Mouse (Mus musculus): ENCODE data around the gene Ccnl2. TPM values are rescaled to one million over a fixed set of nuclear protein-coding genes. Genes with fewer than 3 reads are reported as not detected.
A peak's percentile ranks its signal among the peaks of the same experiment; 100 is the strongest.

Gene Ccnl2
- polyA plus RNA-seq, 1 experiment from 2014 or later: 155 TPM

GRCm38 (mm10) chr4:155856881-155857280, 44.6 kb downstream of the Ccnl2 start:
- Histone ChIP-seq H3K27ac (replicated peaks) (no peak overlapping the region), H3K9ac (no peak overlapping the region)
- ATAC-seq (ENCODE audit: low read depth): no peak

DNA sequence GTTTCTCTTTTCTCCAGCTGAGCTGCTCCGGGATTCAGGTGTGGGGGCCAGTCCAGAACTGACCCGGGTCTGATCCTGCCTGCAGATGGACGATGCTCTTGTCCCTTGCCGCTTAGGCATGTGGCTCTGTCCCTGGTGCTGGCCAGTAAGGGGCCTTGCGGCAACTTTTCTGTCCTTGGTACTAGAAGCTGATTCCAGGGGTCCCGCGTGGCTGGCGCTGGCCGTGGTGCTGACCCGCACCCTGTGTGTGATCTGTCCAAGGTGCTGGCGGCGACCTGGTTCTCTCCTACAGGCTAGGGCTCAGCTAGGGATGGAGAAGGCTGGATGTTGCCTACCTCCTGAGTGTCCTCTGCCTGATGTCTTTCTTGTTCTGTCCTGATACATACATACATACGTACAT, 47.0 kb downstream of the Ccnl2 start:
- ATAC-seq (ENCODE audit: low read depth): no peak
- Histone ChIP-seq H3K4me1 (replicated peaks) (no peaks in the 10 kb centered on the region), H3K4me3 (no peak overlapping the region), H3K36me3 (peaks cover 85% of the 10 kb centered on the region), H3K9me3 (no peaks in the 10 kb centered on the region), H3K27ac (replicated peaks) (no peak overlapping the region), H3K9ac (no peak overlapping the region), H3K27me3 (no peaks in the 10 kb centered on the region), H3K4me2 (no peak overlapping the region)
- WGBS: 28% methylated on average over 13 of the region's 13 CpGs

More at GRCm38 (mm10) chr4:155856881-155857280, 44.6 kb downstream of the Ccnl2 start:
- H3K4me2 ChIP-seq: no peak overlapping the region
- 91% methylated on average over 3 of the region's 3 CpGs for WGBS
- H3K36me3 ChIP-seq: peaks cover 90% of the 10 kb centered on the region
- peaks cover 4% of the 10 kb centered on the region; the same call in 1 of the 2 replicates for H3K4me1 ChIP-seq (replicated peaks)
- H3K9me3 ChIP-seq: no peaks in the 10 kb centered on the region
- no peaks in the 10 kb centered on the region for H3K27me3 ChIP-seq
- no peak overlapping the region for H3K4me3 ChIP-seq

GRCm38 (mm10) chr4:155861787-155862186, 49.5 kb downstream of the Ccnl2 start:
- H3K27me3 ChIP-seq: no peaks in the 10 kb centered on the region
- H3K4me2 ChIP-seq: no peak overlapping the region
- no peaks in the 10 kb centered on the region for H3K9me3 ChIP-seq
- no peak for ATAC-seq (ENCODE audit: low read depth)
- H3K4me3 ChIP-seq: no peak overlapping the region
- no peaks in the 10 kb centered on the region for H3K4me1 ChIP-seq (replicated peaks)
- 88% methylated on average over 7 of the region's 7 CpGs for WGBS
- no peak overlapping the region for H3K9ac ChIP-seq
- peaks cover 83% of the 10 kb centered on the region for H3K36me3 ChIP-seq
- H3K27ac ChIP-seq (replicated peaks): no peak overlapping the region

DNA sequence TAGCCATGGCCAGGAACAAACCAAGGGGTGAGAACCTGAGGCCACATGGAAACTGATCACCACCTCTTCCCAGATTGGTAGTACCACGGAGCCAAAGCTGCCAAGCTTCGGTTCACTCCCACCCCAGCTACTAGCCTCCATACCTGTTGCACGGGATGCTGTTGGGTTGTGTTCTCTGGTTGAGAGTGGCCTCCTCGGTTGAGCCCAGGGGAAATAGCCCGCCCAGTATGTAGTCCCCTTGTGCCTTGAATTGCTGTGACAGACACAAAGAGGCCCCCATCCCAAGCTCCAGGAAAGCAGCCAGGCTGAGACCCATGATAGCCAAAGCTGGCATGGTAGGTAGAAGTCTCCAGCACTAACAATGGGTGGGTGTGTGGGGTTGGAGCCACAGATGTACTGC, 50.7 kb downstream of the Ccnl2 start, which contains the start of gene Tas1r3:
TSS of gene Tas1r3 (minus strand) at position 362 of the 400 bp plus-strand sequence.
- WGBS: 83% methylated on average over 5 of the region's 5 CpGs

GRCm38 (mm10) chr4:155868614-155869298, 56.5 kb downstream of the Ccnl2 start:
- Histone ChIP-seq H3K4me1 (replicated peaks) (peaks cover 33% of the 10 kb centered on the region), H3K27me3 (no peaks in the 10 kb centered on the region), H3K4me2 (peak overlapping the region; percentile 99), H3K36me3 (peaks cover 43% of the 10 kb centered on the region), H3K9me3 (no peaks in the 10 kb centered on the region), H3K9ac (peak overlapping the region; percentile 91), H3K4me3 (peak overlapping the region; percentile 77), H3K27ac (replicated peaks) (peak overlapping the region; percentile 38; the same call in 1 of the 2 replicates)
- peak; percentile 57 for ATAC-seq (ENCODE audit: low read depth)
- WGBS: 10% methylated on average over 22 of the region's 22 CpGs

More for the DNA sequence above, 50.7 kb downstream of the Ccnl2 start, which contains the start of gene Tas1r3:
- Histone ChIP-seq H3K36me3 (peaks cover 75% of the 10 kb centered on the region), H3K4me2 (no peak within 1 kb of the TSS), H3K9me3 (no peaks in the 10 kb centered on the region), H3K9ac (no peak within 1 kb of the TSS), H3K27ac (replicated peaks) (no peak within 1 kb of the TSS), H3K4me3 (no peak within 1 kb of the TSS), H3K4me1 (replicated peaks) (peaks cover 4% of the 10 kb centered on the region; the same call in 1 of the 2 replicates), H3K27me3 (no peaks in the 10 kb centered on the region)
- no peak for ATAC-seq (ENCODE audit: low read depth)

- no peaks in the 10 kb centered on the region for H3K27me3 ChIP-seq
- H3K9ac ChIP-seq: peak within 1 kb of the TSS; percentile 93
- H3K4me2 ChIP-seq: peak within 1 kb of the TSS; percentile 99
- under 1% methylated on average over 63 of the region's 63 CpGs for WGBS
- peak within 1 kb of the TSS; percentile 77 for H3K4me3 ChIP-seq
- peak; percentile 96 for ATAC-seq (ENCODE audit: low read depth)
- peaks cover 50% of the 10 kb centered on the region for H3K36me3 ChIP-seq
- H3K9me3 ChIP-seq: no peaks in the 10 kb centered on the region
- H3K4me1 ChIP-seq (replicated peaks): peaks cover 33% of the 10 kb centered on the region
- H3K27ac ChIP-seq (replicated peaks): peak within 1 kb of the TSS; percentile 69
Measured at GRCm38 (mm10) chr4:155869317-155870033, 57.2 kb downstream of the Ccnl2 start, which contains the start of the genes Cptp and Ints11. TSS of gene Cptp (minus strand) at chr4:155869440. TSS of gene Ints11 (plus strand) at chr4:155869546.

- 94% methylated on average over 7 of the region's 7 CpGs for WGBS
- H3K4me3 ChIP-seq: no peak overlapping the region
- no peak for ATAC-seq (ENCODE audit: low read depth)
Measured at GRCm38 (mm10) chr4:155871404-155871803, 59.1 kb downstream of the Ccnl2 start.

More at GRCm38 (mm10) chr4:155871404-155871803, 59.1 kb downstream of the Ccnl2 start:
- Histone ChIP-seq H3K9ac (no peak overlapping the region), H3K9me3 (no peaks in the 10 kb centered on the region), H3K36me3 (peaks cover 50% of the 10 kb centered on the region), H3K27me3 (no peaks in the 10 kb centered on the region), H3K4me1 (replicated peaks) (peaks cover 33% of the 10 kb centered on the region), H3K4me2 (no peak overlapping the region), H3K27ac (replicated peaks) (no peak overlapping the region)

Small RNA genes lying within 50 kb of the gene (microRNA-seq; reads per million reads assigned to microRNA genes)
- gene Gm27743: not detected

Other genes starting within 250 kb of the Ccnl2 start
- 14.6 and 15.9 TPM in 2 replicates for gene Slc35e2, start 211.1 kb upstream of the Ccnl2 start, polyA plus RNA-seq (2015; fragmentation: Nextera tagmentation; extraction: Ambion mirVana)
- 54.7 and 61.6 TPM in 2 replicates for gene Cdk11b, start 187.6 kb upstream of the Ccnl2 start, polyA plus RNA-seq (2015; fragmentation: Nextera tagmentation; extraction: Ambion mirVana)
- not detected in 2 replicates for gene Gm10563, start 167.1 kb upstream of the Ccnl2 start, polyA plus RNA-seq (2015; fragmentation: Nextera tagmentation; extraction: Ambion mirVana)
- 3.9 and 5.4 TPM in 2 replicates for gene Mmp23, start 159.1 kb upstream of the Ccnl2 start, polyA plus RNA-seq (2015; fragmentation: Nextera tagmentation; extraction: Ambion mirVana)
- 37.4 and 38.9 TPM in 2 replicates for gene Mib2, start 143.3 kb upstream of the Ccnl2 start, polyA plus RNA-seq (2015; fragmentation: Nextera tagmentation; extraction: Ambion mirVana)
- 10.5 and 16.5 TPM in 2 replicates for gene Fndc10, start 118.1 kb upstream of the Ccnl2 start, polyA plus RNA-seq (2015; fragmentation: Nextera tagmentation; extraction: Ambion mirVana)
- 178 and 184 TPM in 2 replicates for gene Ssu72, start 107.7 kb upstream of the Ccnl2 start, polyA plus RNA-seq (2015; fragmentation: Nextera tagmentation; extraction: Ambion mirVana)
- gene Tmem240, start 77.7 kb upstream of the Ccnl2 start, polyA plus RNA-seq (2015; fragmentation: Nextera tagmentation; extraction: Ambion mirVana): 10.4 and 12.0 TPM in 2 replicates
- 75.1 and 76.4 TPM in 2 replicates for gene Atad3a, start 51.4 kb upstream of the Ccnl2 start, polyA plus RNA-seq (2015; fragmentation: Nextera tagmentation; extraction: Ambion mirVana)
- 23.0 and 23.4 TPM in 2 replicates for gene Vwa1, start 37.8 kb upstream of the Ccnl2 start, polyA plus RNA-seq (2015; fragmentation: Nextera tagmentation; extraction: Ambion mirVana)
- gene Tmem88b, start 26.6 kb upstream of the Ccnl2 start, polyA plus RNA-seq (2015; fragmentation: Nextera tagmentation; extraction: Ambion mirVana): 0.49 and 1.1 TPM in 2 replicates
- gene Ankrd65, start 22.1 kb upstream of the Ccnl2 start, polyA plus RNA-seq (2015; fragmentation: Nextera tagmentation; extraction: Ambion mirVana): not detected in 2 replicates
- 249 and 265 TPM in 2 replicates for gene Mrpl20, start 9.6 kb upstream of the Ccnl2 start, polyA plus RNA-seq (2015; fragmentation: Nextera tagmentation; extraction: Ambion mirVana)
- gene Aurkaip1, start 18.8 kb downstream of the Ccnl2 start, polyA plus RNA-seq (2015; fragmentation: Nextera tagmentation; extraction: Ambion mirVana): 139 and 145 TPM in 2 replicates
- 29.3 and 33.9 TPM in 2 replicates for gene Mxra8, start 27.2 kb downstream of the Ccnl2 start, polyA plus RNA-seq (2015; fragmentation: Nextera tagmentation; extraction: Ambion mirVana)
- gene Dvl1, start 34.9 kb downstream of the Ccnl2 start, polyA plus RNA-seq (2015; fragmentation: Nextera tagmentation; extraction: Ambion mirVana): 8.6 and 14.6 TPM in 2 replicates
- gene Tas1r3, start 50.9 kb downstream of the Ccnl2 start, polyA plus RNA-seq (2015; fragmentation: Nextera tagmentation; extraction: Ambion mirVana): 0.45 and 0.72 TPM in 2 replicates
- gene Cptp, start 57.0 kb downstream of the Ccnl2 start, polyA plus RNA-seq (2015; fragmentation: Nextera tagmentation; extraction: Ambion mirVana): 21.1 and 25.2 TPM in 2 replicates
- 63.7 and 69.8 TPM in 2 replicates for gene Ints11, start 57.1 kb downstream of the Ccnl2 start, polyA plus RNA-seq (2015; fragmentation: Nextera tagmentation; extraction: Ambion mirVana)
- 51.5 and 55.4 TPM in 2 replicates for gene Pusl1, start 79.3 kb downstream of the Ccnl2 start, polyA plus RNA-seq (2015; fragmentation: Nextera tagmentation; extraction: Ambion mirVana)
- 68.4 and 72.3 TPM in 2 replicates for gene Acap3, start 79.3 kb downstream of the Ccnl2 start, polyA plus RNA-seq (2015; fragmentation: Nextera tagmentation; extraction: Ambion mirVana)
- 121 and 126 TPM in 2 replicates for gene Ube2j2, start 131.3 kb downstream of the Ccnl2 start, polyA plus RNA-seq (2015; fragmentation: Nextera tagmentation; extraction: Ambion mirVana)
- 10.6 and 19.0 TPM in 2 replicates for gene C1qtnf12, start 149.8 kb downstream of the Ccnl2 start, polyA plus RNA-seq (2015; fragmentation: Nextera tagmentation; extraction: Ambion mirVana)
- 25.1 and 25.5 TPM in 2 replicates for gene B3galt6, start 180.2 kb downstream of the Ccnl2 start, polyA plus RNA-seq (2015; fragmentation: Nextera tagmentation; extraction: Ambion mirVana)
- 132 and 139 TPM in 2 replicates for gene Sdf4, start 180.4 kb downstream of the Ccnl2 start, polyA plus RNA-seq (2015; fragmentation: Nextera tagmentation; extraction: Ambion mirVana)
- 0.77 and 1.2 TPM in 2 replicates for gene Tnfrsf4, start 201.4 kb downstream of the Ccnl2 start, polyA plus RNA-seq (2015; fragmentation: Nextera tagmentation; extraction: Ambion mirVana)
- gene Tnfrsf18, start 213.7 kb downstream of the Ccnl2 start, polyA plus RNA-seq (2015; fragmentation: Nextera tagmentation; extraction: Ambion mirVana): 1.6 and 2.7 TPM in 2 replicates
- gene Ttll10, start 246.9 kb downstream of the Ccnl2 start, polyA plus RNA-seq (2015; fragmentation: Nextera tagmentation; extraction: Ambion mirVana): not detected in 2 replicates